Mouse (Mus musculus) ES-E14 (cell line): ENCODE results near the gene Srp68.

Experiments
- HCFC1 ChIP-seq: IDR thresholded peaks from 2 replicates; pipeline ENCODE4 v1.6.1; 2012; ENCODE audit warnings: low read length, inconsistent platforms, borderline replicate concordance; ENCODE audit not compliant: insufficient read depth
- ZC3H11A ChIP-seq: IDR thresholded peaks from 2 replicates; pipeline ENCODE4 v1.6.1; 2012; ENCODE audit warnings: low read depth, mild to moderate bottlenecking, inconsistent platforms, low read length, borderline replicate concordance
- ZNF384 ChIP-seq: IDR thresholded peaks from 2 replicates; pipeline ENCODE4 v1.6.1; 2012; ENCODE audit warnings: low read depth, low read length, inconsistent platforms

DNA sequence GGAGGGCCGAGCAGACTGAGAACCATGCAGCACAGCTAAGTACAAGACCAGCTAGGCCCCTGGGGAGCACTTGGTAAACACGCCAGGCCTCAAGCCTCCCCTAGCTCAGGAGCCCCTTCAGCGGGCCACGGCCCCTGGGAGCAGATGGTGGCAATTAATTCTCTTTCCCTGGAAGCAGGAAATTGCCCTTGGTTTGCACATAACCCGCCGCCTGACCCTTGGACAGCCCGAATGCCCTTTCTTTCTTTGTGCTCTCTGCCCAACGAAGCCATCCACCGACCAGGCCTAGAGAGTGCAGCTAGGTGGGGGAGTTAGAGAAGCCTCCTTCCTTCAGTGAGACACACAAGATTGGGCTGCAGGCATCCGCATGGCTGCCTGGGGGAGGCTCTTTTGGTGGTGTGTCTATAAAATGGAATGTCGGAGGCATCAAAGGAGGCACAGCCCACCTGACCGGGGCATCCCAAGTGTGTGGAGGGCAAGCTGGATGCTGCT lies 32.2 kb downstream of the Srp68 start:
- no peak for TF ChIP-seq ZNF384
- TF ChIP-seq ZC3H11A: no peak
- no peak for TF ChIP-seq HCFC1
